Mouse (Mus musculus) CH12.LX (cell line): Measurements from ENCODE around the gene Cops3. TPM values are rescaled to one million over a fixed set of nuclear protein-coding genes. Genes with fewer than 3 reads are reported as not detected.

Experiments used
- DNase-seq: peaks from one replicate; pipeline ENCODE4 v3.0.0-alpha.2; 2013; ENCODE audit errors: extremely low read depth
- H3K27ac ChIP-seq: 2 replicates; pipeline ENCODE4 v1.5.1; 2012; ENCODE audit warnings: low read depth, mild to moderate bottlenecking, control low read depth, moderate library complexity; ENCODE audit not compliant: insufficient read depth
- H3K27me3 ChIP-seq: replicated peaks from 2 replicates; pipeline ENCODE3; 2012; ENCODE audit warnings: inconsistent platforms
- H3K36me3 ChIP-seq, 2 experiments: replicated peaks in 1 of 2; 2 replicates each; pipeline versions ENCODE3 to v1.6.1; 2012; ENCODE audit warnings: inconsistent platforms in 1 of 2, low read length in 1 of 2, mild to moderate bottlenecking in 1 of 2, mixed read lengths in 1 of 2, moderate library complexity in 1 of 2; ENCODE audit not compliant: control insufficient read depth in 1 of 2, insufficient read depth in 1 of 2
- H3K4me1 ChIP-seq, 2 experiments: 2 replicates each; pipeline ENCODE4 v1.6.1; 2012; ENCODE audit warnings: inconsistent platforms in 1 of 2, moderate library complexity in 1 of 2; ENCODE audit not compliant: insufficient read depth in 2 of 2, control insufficient read depth in 1 of 2
- H3K4me2 ChIP-seq: 2 replicates; pipeline ENCODE4 v1.6.1; 2012; ENCODE audit warnings: low read depth, mild to moderate bottlenecking, control low read depth; ENCODE audit not compliant: poor library complexity, insufficient read depth, severe bottlenecking
- H3K4me3 ChIP-seq, 3 experiments: fragments of 150-350 bp in 1 of 3; sonication (generic) in 1 of 3; replicated peaks in 1 of 3; 2 replicates each; pipeline versions ENCODE3 to v1.5.1; 2011 to 2012; ENCODE audit warnings: low read depth in 2 of 3, low read length in 2 of 3, mild to moderate bottlenecking in 2 of 3, moderate library complexity in 2 of 3, control low read depth in 1 of 3, improper control_type of control experiment in 1 of 3, inconsistent platforms in 1 of 3, mixed read lengths in 1 of 3; ENCODE audit not compliant: poor library complexity in 1 of 3
- H3K79me2 ChIP-seq: replicated peaks from 2 replicates; pipeline ENCODE4 v1.6.1; 2012; ENCODE audit warnings: mild to moderate bottlenecking, moderate library complexity; ENCODE audit not compliant: control insufficient read depth, poor library complexity, insufficient read depth, severe bottlenecking; ENCODE audit errors: extremely low read depth
- H3K9ac ChIP-seq: 2 replicates; pipeline ENCODE4 v1.6.1; 2012; ENCODE audit warnings: low read depth, mild to moderate bottlenecking, control low read depth, moderate library complexity; ENCODE audit not compliant: insufficient read depth
- H3K9me3 ChIP-seq: replicated peaks from 2 replicates; pipeline ENCODE3; 2012; ENCODE audit warnings: low read length, inconsistent platforms, mixed read lengths
- BHLHE40 ChIP-seq: IDR thresholded peaks from 2 replicates; pipeline ENCODE4 v1.6.1; 2011; ENCODE audit warnings: mild to moderate bottlenecking, low read depth, low read length, improper control_type of control experiment
- CHD2 ChIP-seq: IDR thresholded peaks from 2 replicates; pipeline ENCODE4 v1.6.1; 2011; ENCODE audit warnings: low read length, improper control_type of control experiment
- CTCF ChIP-seq, 2 experiments: IDR thresholded peaks in 1 of 2; conservative IDR thresholded peaks in 1 of 2; 2 replicates each; pipeline ENCODE4 v1.5.1; 2011 to 2012; ENCODE audit warnings: low read depth in 2 of 2, low read length in 2 of 2, improper control_type of control experiment in 1 of 2, inconsistent platforms in 1 of 2, mild to moderate bottlenecking in 1 of 2, moderate library complexity in 1 of 2
- E2F4 ChIP-seq: IDR thresholded peaks from 2 replicates; pipeline ENCODE4 v1.6.1; 2011; ENCODE audit warnings: low read depth, low read length, improper control_type of control experiment; ENCODE audit not compliant: insufficient replicate concordance
- ELF1 ChIP-seq: IDR thresholded peaks from 2 replicates; pipeline ENCODE4 v1.6.1; 2014; ENCODE audit warnings: low read depth, mild to moderate bottlenecking, inconsistent platforms, low read length, improper control_type of control experiment
- GABPA ChIP-seq: IDR thresholded peaks from 2 replicates; pipeline ENCODE4 v1.6.1; 2012; ENCODE audit warnings: low read depth, low read length, improper control_type of control experiment, inconsistent platforms; ENCODE audit not compliant: insufficient replicate concordance
- HCFC1 ChIP-seq: IDR thresholded peaks from 2 replicates; pipeline ENCODE4 v1.6.1; 2012; ENCODE audit warnings: low read depth, mild to moderate bottlenecking, inconsistent platforms, low read length, improper control_type of control experiment
- IRF4 ChIP-seq: IDR thresholded peaks from 2 replicates; pipeline ENCODE4 v1.6.1; 2014; ENCODE audit warnings: low read depth, mild to moderate bottlenecking, inconsistent platforms, low read length, improper control_type of control experiment
- JUN ChIP-seq: IDR thresholded peaks from 2 replicates; pipeline ENCODE4 v1.6.1; 2011; ENCODE audit warnings: low read depth, mild to moderate bottlenecking, low read length, improper control_type of control experiment, moderate library complexity; ENCODE audit not compliant: insufficient read depth
- KAT2A ChIP-seq: IDR thresholded peaks from 2 replicates; pipeline ENCODE4 v1.6.1; 2012; ENCODE audit warnings: low read length, improper control_type of control experiment, inconsistent platforms; ENCODE audit not compliant: insufficient replicate concordance
- MAFK ChIP-seq: IDR thresholded peaks from 2 replicates; pipeline ENCODE4 v1.6.1; 2011; ENCODE audit warnings: low read length, improper control_type of control experiment; ENCODE audit not compliant: insufficient replicate concordance
- MAX ChIP-seq: IDR thresholded peaks from 2 replicates; pipeline ENCODE4 v1.6.1; 2011; ENCODE audit warnings: low read length, improper control_type of control experiment
- MEF2A ChIP-seq: IDR thresholded peaks from 2 replicates; pipeline ENCODE4 v1.6.1; 2014; ENCODE audit warnings: low read depth, mild to moderate bottlenecking, inconsistent platforms, low read length, improper control_type of control experiment, borderline replicate concordance
- MXI1 ChIP-seq: IDR thresholded peaks from 2 replicates; pipeline ENCODE4 v1.6.1; 2011; ENCODE audit warnings: mild to moderate bottlenecking, low read depth, low read length, improper control_type of control experiment
- NELFE ChIP-seq: IDR thresholded peaks from 2 replicates; pipeline ENCODE4 v1.6.1; 2011; ENCODE audit warnings: low read depth, low read length, improper control_type of control experiment
- NRF1 ChIP-seq: IDR thresholded peaks from 2 replicates; pipeline ENCODE4 v1.6.1; 2014; ENCODE audit warnings: low read depth, mild to moderate bottlenecking, inconsistent platforms, low read length, improper control_type of control experiment, moderate library complexity
- PAX5 ChIP-seq: IDR thresholded peaks from 2 replicates; pipeline ENCODE4 v1.6.1; 2012; ENCODE audit warnings: low read length, inconsistent platforms, mixed read lengths
- POLR2A ChIP-seq: IDR thresholded peaks from 2 replicates; pipeline ENCODE4 v1.6.1; 2011; ENCODE audit warnings: low read depth, mild to moderate bottlenecking, improper control_type of control experiment, low read length
- POLR2AphosphoS2 ChIP-seq: IDR thresholded peaks from 2 replicates; pipeline ENCODE4 v1.6.1; 2011; ENCODE audit warnings: low read depth, low read length, improper control_type of control experiment
- RAD21 ChIP-seq: IDR thresholded peaks from 2 replicates; pipeline ENCODE4 v1.6.1; 2011; ENCODE audit warnings: low read depth, mild to moderate bottlenecking, low read length, improper control_type of control experiment, moderate library complexity
- SIN3A ChIP-seq: IDR thresholded peaks from 2 replicates; pipeline ENCODE4 v1.6.1; 2012; ENCODE audit warnings: low read length, improper control_type of control experiment, inconsistent platforms
- SMC3 ChIP-seq: IDR thresholded peaks from 2 replicates; pipeline ENCODE4 v1.6.1; 2011; ENCODE audit warnings: low read depth, low read length, improper control_type of control experiment
- TBP ChIP-seq: conservative IDR thresholded peaks from 2 replicates; pipeline ENCODE4 v1.6.1; 2011; ENCODE audit warnings: low read depth, low read length, improper control_type of control experiment
- TCF12 ChIP-seq: IDR thresholded peaks from 2 replicates; pipeline ENCODE4 v1.6.1; 2014; ENCODE audit warnings: low read depth, mild to moderate bottlenecking, inconsistent platforms, low read length, improper control_type of control experiment
- ZC3H11A ChIP-seq: IDR thresholded peaks from 2 replicates; pipeline ENCODE4 v1.6.1; 2012; ENCODE audit warnings: low read depth, mild to moderate bottlenecking, inconsistent platforms, low read length, improper control_type of control experiment
- ZKSCAN1 ChIP-seq: IDR thresholded peaks from 2 replicates; pipeline ENCODE4 v1.6.1; 2012; ENCODE audit warnings: low read depth, inconsistent platforms, low read length, improper control_type of control experiment, borderline replicate concordance
- ZNF384 ChIP-seq: IDR thresholded peaks from 2 replicates; pipeline ENCODE4 v1.6.1; 2012; ENCODE audit warnings: low read depth, low read length, improper control_type of control experiment, inconsistent platforms
- dilution Hi-C: fragments of 300-500 bp; cut with MboI; formaldehyde crosslinking; loops from 2 replicates; pipeline ENCODE4 v1.14.3; 2020; ENCODE audit warnings: low sequenced_read_pairs; ENCODE audit not compliant: extremely low pct_unique_long_range_greater_than_20kb, extremely low pct_ligation_motif_present
- in situ Hi-C: fragments of 300-500 bp; cut with MboI; formaldehyde crosslinking; loops from 3 replicates; pipeline ENCODE4 v1.14.3; 2019; ENCODE audit warnings: low sequenced_read_pairs, low pct_ligation_motif_present, low pct_unique_long_range_greater_than_20kb, mixed read lengths
- polyA plus RNA-seq: library from polyadenylated mRNA; unstranded; fragments of >175 nt; gene quantifications from 2 replicates; pipeline ENCODE4 v1.2.1, GENCODE M21; 2012; ENCODE audit warnings: low read depth; ENCODE audit not compliant: insufficient read length
- total RNA-seq, 2 experiments: library from RNA; depleted of rRNA; stranded (reverse); fragments of 300-350 nt in 1 of 2; fragments of >200 nt in 1 of 2; gene quantifications; 2 replicates each; pipeline ENCODE4 v1.2.3; 2012 to 2014

The Cops3 gene
- total and polyA plus RNA-seq, 3 experiments = 128 to 317 (median 267) TPM

DNA sequence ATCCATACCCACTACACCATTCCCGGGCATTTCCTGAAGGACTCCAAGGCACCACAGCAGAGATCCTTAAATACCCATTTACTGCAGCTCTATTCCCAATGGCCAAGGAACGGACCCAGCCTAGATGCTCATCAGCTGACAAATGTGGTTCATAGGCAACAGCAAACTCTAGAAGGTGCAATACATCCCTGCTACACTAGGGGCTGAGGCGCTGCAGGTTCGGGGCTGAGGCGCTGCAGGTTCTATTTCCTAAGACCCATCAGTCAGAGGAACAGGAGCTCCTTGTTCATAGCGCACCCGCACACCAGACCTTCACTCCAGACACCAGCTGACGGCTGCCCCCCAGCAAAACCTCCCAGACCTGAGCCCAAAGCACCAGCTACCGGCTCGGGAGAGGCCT is 39.2 kb downstream of the Cops3 start:
- peaks cover 91 to 99% of the 10 kb centered on the region in 2 experiments for H3K36me3 ChIP-seq
- H3K27ac ChIP-seq = no peak overlapping the region
- dilution Hi-C loops (no loop called here), in situ Hi-C loops (no loop called here)
- no peaks in the 10 kb centered on the region for H3K9me3 ChIP-seq
- H3K4me1 ChIP-seq = peaks cover 0 to 13% of the 10 kb centered on the region in 2 experiments; a peak in 2 of 4 replicates
- no peaks in the 10 kb centered on the region for H3K27me3 ChIP-seq
- no peak overlapping the region for H3K4me2 ChIP-seq
- no peaks in the 10 kb centered on the region for H3K79me2 ChIP-seq
- no peak for DNase-seq
- peak in 1 of 2 experiments; percentile 35; a peak in 1 of 4 replicates for TF ChIP-seq CTCF (conservative IDR thresholded peaks at IDR 0.05 in 1 of 2, IDR thresholded peaks at IDR 0.05 in 1 of 2; ENCODE audit: low read depth in 2 of 2, low read length in 2 of 2)
- no peak for TF ChIP-seq HCFC1
- H3K9ac ChIP-seq = no peak overlapping the region
- H3K4me3 ChIP-seq = no peak overlapping the region

DNA sequence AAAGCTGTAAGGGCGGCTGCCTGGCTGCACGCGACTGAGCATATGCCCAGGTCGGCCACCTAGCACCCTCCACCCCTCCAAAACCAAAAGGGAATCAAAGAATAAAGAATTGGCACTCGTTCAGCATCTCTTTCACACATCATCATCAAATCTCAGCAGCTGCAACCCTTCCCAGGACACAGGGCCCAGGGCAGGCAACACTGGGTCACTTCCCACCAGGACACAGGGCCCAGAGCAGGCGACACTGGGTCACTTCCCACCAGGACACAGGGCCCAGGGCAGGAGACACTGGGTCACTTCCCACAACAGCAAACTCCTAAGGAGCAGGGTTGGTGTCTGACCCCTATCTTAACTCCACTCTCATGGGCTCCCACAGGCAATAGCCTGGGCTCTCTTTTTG is 46.2 kb downstream of the Cops3 start:
- no peak overlapping the region for H3K27ac ChIP-seq
- no peak for TF ChIP-seq KAT2A
- TF ChIP-seq MAX = no peak
- TF ChIP-seq MEF2A = no peak
- no peak for TF ChIP-seq BHLHE40
- no peak for TF ChIP-seq RAD21
- no peak for TF ChIP-seq NRF1
- TF ChIP-seq ZKSCAN1 = no peak
- TF ChIP-seq ELF1 = no peak
- no peak for TF ChIP-seq POLR2A
- no peak for TF ChIP-seq TCF12
- TF ChIP-seq CHD2 = no peak
- no peak for TF ChIP-seq PAX5
- TF ChIP-seq NELFE = no peak
- TF ChIP-seq SMC3 = no peak
- TF ChIP-seq, all 38 proteins: peak for 0
- no peaks in the 10 kb centered on the region for H3K4me1 ChIP-seq
- H3K36me3 ChIP-seq = peaks cover 64 to 70% of the 10 kb centered on the region in 2 experiments
- no peaks in the 10 kb centered on the region for H3K9me3 ChIP-seq
- no peak overlapping the region for H3K9ac ChIP-seq
- dilution Hi-C loops = loop anchor here (25.0 kb wide), 1 partner anchor 181 kb away; no protein-coding TSS in a partner anchor
- H3K4me3 ChIP-seq = no peak overlapping the region
- no peaks in the 10 kb centered on the region for H3K79me2 ChIP-seq
- in situ Hi-C loops = no loop called here
- no peak for DNase-seq
- H3K4me2 ChIP-seq = no peak overlapping the region
- no peaks in the 10 kb centered on the region for H3K27me3 ChIP-seq

DNA sequence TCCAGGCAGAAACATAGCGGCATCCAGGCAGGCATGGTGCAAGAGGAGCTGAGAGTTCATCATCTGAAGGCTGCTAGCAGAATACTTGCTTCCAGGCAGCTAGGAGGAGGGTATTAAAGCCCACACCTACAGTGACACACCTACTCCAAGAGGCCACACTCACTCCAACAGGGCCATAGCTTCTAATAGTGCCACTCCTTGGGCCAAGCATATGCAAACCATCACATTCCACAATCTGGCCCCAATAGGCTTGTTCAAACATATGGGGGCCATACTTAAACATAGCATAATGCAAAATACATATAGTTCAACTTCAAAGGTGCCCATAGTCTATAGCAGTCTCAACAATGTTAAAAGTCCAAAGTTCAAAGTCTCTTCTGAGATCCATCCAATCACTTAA is 50.3 kb downstream of the Cops3 start:
- dilution Hi-C loops = loop anchor here (25.0 kb wide), 1 partner anchor 177 kb away; no protein-coding TSS in a partner anchor
- TF ChIP-seq IRF4 (no peak), NELFE (no peak), GABPA (no peak), SIN3A (no peak), ZC3H11A (no peak), MEF2A (no peak), JUN (no peak), TBP (no peak), PAX5 (no peak), NRF1 (no peak), MAFK (no peak), E2F4 (no peak), SMC3 (no peak), MXI1 (no peak), ZNF384 (no peak), POLR2AphosphoS2 (no peak), TCF12 (no peak)
- DNase-seq = no peak
- H3K27me3 ChIP-seq = no peaks in the 10 kb centered on the region
- in situ Hi-C loops = no loop called here
- peaks cover 3 to 5% of the 10 kb centered on the region in 2 experiments for H3K4me1 ChIP-seq
- H3K4me2 ChIP-seq = no peak overlapping the region
- H3K36me3 ChIP-seq = peaks cover 27 to 29% of the 10 kb centered on the region in 2 experiments
- H3K79me2 ChIP-seq = no peaks in the 10 kb centered on the region
- no peaks in the 10 kb centered on the region for H3K9me3 ChIP-seq
- no peak overlapping the region for H3K9ac ChIP-seq
- no peak overlapping the region for H3K4me3 ChIP-seq
- H3K27ac ChIP-seq = no peak overlapping the region
